Mouse (Mus musculus) forebrain, embryonic 13.5 days (tissue): Measurements from ENCODE around the gene Shc2. TPM values are rescaled to one million over a fixed set of nuclear protein-coding genes. Genes with fewer than 3 reads are reported as not detected.

Experiments
- ATAC-seq: fragments of 200-750 bp; cut with Nextera tagmentation; 2 replicates; pipeline ENCODE4 v1.8.0; 2017
- H3K27ac ChIP-seq: fragments of 300-500 bp; sonication (generic); 2 replicates; pipeline ENCODE4 v1.5.1; 2015; ENCODE audit warnings: inconsistent platforms, mild to moderate bottlenecking, moderate library complexity
- H3K27me3 ChIP-seq: fragments of 300-500 bp; sonication (generic); 2 replicates; pipeline ENCODE4 v1.6.1; 2015; ENCODE audit warnings: mild to moderate bottlenecking, inconsistent platforms
- H3K36me3 ChIP-seq: fragments of 300-500 bp; sonication (generic); 2 replicates; pipeline ENCODE4 v1.6.1; 2015; ENCODE audit warnings: mild to moderate bottlenecking, inconsistent platforms; ENCODE audit not compliant: poor library complexity, severe bottlenecking
- H3K4me1 ChIP-seq: fragments of 300-500 bp; sonication (generic); 2 replicates; pipeline ENCODE4 v1.6.1; 2015; ENCODE audit warnings: inconsistent platforms
- H3K4me2 ChIP-seq: fragments of 300-500 bp; sonication (generic); 2 replicates; pipeline ENCODE4 v1.6.1; 2015; ENCODE audit warnings: inconsistent platforms, mild to moderate bottlenecking, moderate library complexity
- H3K4me3 ChIP-seq: fragments of 300-500 bp; sonication (generic); 2 replicates; pipeline ENCODE4 v1.5.1; 2015; ENCODE audit warnings: mild to moderate bottlenecking, inconsistent platforms
- H3K9ac ChIP-seq: fragments of 300-500 bp; sonication (generic); 2 replicates; pipeline ENCODE4 v1.6.1; 2015; ENCODE audit warnings: mild to moderate bottlenecking, inconsistent platforms
- H3K9me3 ChIP-seq: fragments of 300-500 bp; sonication (generic); replicated peaks from 2 replicates; pipeline ENCODE4 v1.6.1; 2016; ENCODE audit warnings: inconsistent platforms
- WGBS: fragments of 180-500 bp; shearing (Covaris S2); methylation state at CpG from one replicate; pipeline ENCODE4 v1.1.7; 2015; 5-methylcytosine and 5-hydroxymethylcytosine counted together
- polyA plus RNA-seq: library from polyadenylated mRNA; unstranded; fragments of >200 nt; fragmentation: Nextera tagmentation; extraction: Ambion mirVana; gene quantifications from 2 replicates; pipeline ENCODE4 v1.2.1, GENCODE M21; 2015

Shc2 gene
- 8.2 and 11.4 TPM in 2 replicates for polyA plus RNA-seq

- H3K36me3 ChIP-seq, result no peaks in the 10 kb centered on the region
- peak within 1 kb of the TSS; percentile 85 for H3K9ac ChIP-seq
- H3K27ac ChIP-seq, result peak within 1 kb of the TSS; percentile 74
- peak within 1 kb of the TSS; percentile 79 for H3K4me3 ChIP-seq
- H3K4me2 ChIP-seq, result peak within 1 kb of the TSS; percentile 80
- H3K27me3 ChIP-seq, result peaks cover 40% of the 10 kb centered on the region
- ATAC-seq, result peak; percentile 88
- H3K4me1 ChIP-seq, result peaks cover 26% of the 10 kb centered on the region
- under 1% methylated on average over 100 of the region's 116 CpGs for WGBS
- H3K9me3 ChIP-seq, result no peaks in the 10 kb centered on the region
Measured at GRCm38 (mm10) chr10:79637128-79638110, at the start of gene Shc2. TSS of gene Shc2 (minus strand) at chr10:79637918.

GRCm38 (mm10) chr10:79687513-79687912 is 49.8 kb upstream of the Shc2 start:
- Histone ChIP-seq H3K36me3 (peaks cover 58% of the 10 kb centered on the region), H3K9me3 (peaks cover 5% of the 10 kb centered on the region; the same call in 1 of the 2 replicates), H3K27ac (no peak overlapping the region), H3K9ac (no peak overlapping the region), H3K4me1 (peaks cover 19% of the 10 kb centered on the region), H3K4me3 (no peak overlapping the region), H3K4me2 (no peak overlapping the region), H3K27me3 (no peaks in the 10 kb centered on the region)
- ATAC-seq, result no peak
- WGBS, result 97% methylated on average over 6 of the region's 6 CpGs

GRCm38 (mm10) chr10:79686691-79687090 is 49.0 kb upstream of the Shc2 start:
- WGBS, result 100% methylated on average over 1 of the region's 1 CpGs
- no peak overlapping the region for H3K27ac ChIP-seq
- H3K4me3 ChIP-seq, result no peak overlapping the region
- no peaks in the 10 kb centered on the region for H3K27me3 ChIP-seq
- no peaks in the 10 kb centered on the region for H3K9me3 ChIP-seq
- ATAC-seq, result no peak
- peaks cover 19% of the 10 kb centered on the region for H3K4me1 ChIP-seq
- no peak overlapping the region for H3K9ac ChIP-seq
- H3K36me3 ChIP-seq, result peaks cover 58% of the 10 kb centered on the region
- H3K4me2 ChIP-seq, result no peak overlapping the region

- 91% methylated on average over 2 of the region's 2 CpGs for WGBS
- Histone ChIP-seq H3K4me3 (no peak overlapping the region), H3K27me3 (no peaks in the 10 kb centered on the region), H3K9ac (no peak overlapping the region), H3K36me3 (peaks cover 58% of the 10 kb centered on the region), H3K27ac (no peak overlapping the region), H3K9me3 (no peaks in the 10 kb centered on the region), H3K4me1 (peaks cover 20% of the 10 kb centered on the region), H3K4me2 (no peak overlapping the region)
- no peak for ATAC-seq
Measured at GRCm38 (mm10) chr10:79686219-79686618, 48.5 kb upstream of the Shc2 start.

- Histone ChIP-seq H3K4me2 (no peak overlapping the region), H3K27me3 (no peaks in the 10 kb centered on the region), H3K27ac (no peak overlapping the region), H3K4me3 (no peak overlapping the region), H3K9me3 (no peaks in the 10 kb centered on the region), H3K36me3 (peaks cover 58% of the 10 kb centered on the region), H3K9ac (no peak overlapping the region), H3K4me1 (peaks cover 26% of the 10 kb centered on the region)
- WGBS, result 96% methylated on average over 25 of the region's 25 CpGs
- ATAC-seq, result no peak
Measured at GRCm38 (mm10) chr10:79684770-79685600, 47.3 kb upstream of the Shc2 start.

GRCm38 (mm10) chr10:79683726-79684640 is 46.3 kb upstream of the Shc2 start:
- 92% methylated on average over 6 of the region's 6 CpGs for WGBS
- Histone ChIP-seq H3K4me1 (peaks cover 26% of the 10 kb centered on the region), H3K27ac (no peak overlapping the region), H3K4me2 (peak overlapping the region; percentile 93), H3K9me3 (no peaks in the 10 kb centered on the region), H3K4me3 (peak overlapping the region; percentile 92), H3K9ac (peak overlapping the region; percentile 88), H3K27me3 (no peaks in the 10 kb centered on the region), H3K36me3 (peaks cover 50% of the 10 kb centered on the region)
- ATAC-seq, result no peak

- Histone ChIP-seq H3K27me3 (no peaks in the 10 kb centered on the region), H3K27ac (peak overlapping the region; percentile 86), H3K4me2 (peak overlapping the region; percentile 93), H3K9ac (peak overlapping the region; percentile 88), H3K4me1 (peaks cover 26% of the 10 kb centered on the region), H3K9me3 (no peaks in the 10 kb centered on the region), H3K4me3 (peak overlapping the region; percentile 92), H3K36me3 (peaks cover 40% of the 10 kb centered on the region)
- 5% methylated on average over 10 of the region's 10 CpGs for WGBS
- no peak for ATAC-seq
Measured at GRCm38 (mm10) chr10:79682916-79683582, 45.3 kb upstream of the Shc2 start.

GRCm38 (mm10) chr10:79682551-79682915 is 44.8 kb upstream of the Shc2 start:
- peak; percentile 2; the same call in 1 of the 2 replicates for ATAC-seq
- no peaks in the 10 kb centered on the region for H3K27me3 ChIP-seq

GRCm38 (mm10) chr10:79681591-79682245 is 44.0 kb upstream of the Shc2 start, which contains the start of gene Cdc34:
TSS of gene Cdc34 (plus strand) at chr10:79682195.
- under 1% methylated on average over 50 of the region's 84 CpGs for WGBS
- ATAC-seq, result peak; percentile 96
- H3K4me1 ChIP-seq, result peaks cover 26% of the 10 kb centered on the region

More at GRCm38 (mm10) chr10:79682551-79682915, 44.8 kb upstream of the Shc2 start:
- peak overlapping the region; percentile 86 for H3K27ac ChIP-seq
- peak overlapping the region; percentile 92 for H3K4me3 ChIP-seq
- peaks cover 35% of the 10 kb centered on the region for H3K36me3 ChIP-seq
- WGBS, result 0% methylated on average over 10 of the region's 10 CpGs
- H3K9ac ChIP-seq, result peak overlapping the region; percentile 88
- peaks cover 26% of the 10 kb centered on the region for H3K4me1 ChIP-seq
- peak overlapping the region; percentile 93 for H3K4me2 ChIP-seq
- no peaks in the 10 kb centered on the region for H3K9me3 ChIP-seq

More at GRCm38 (mm10) chr10:79681591-79682245, 44.0 kb upstream of the Shc2 start, which contains the start of gene Cdc34:
- peak within 1 kb of the TSS; percentile 92 for H3K4me3 ChIP-seq
- peak within 1 kb of the TSS; percentile 93 for H3K4me2 ChIP-seq
- H3K9ac ChIP-seq, result peak within 1 kb of the TSS; percentile 88
- no peaks in the 10 kb centered on the region for H3K27me3 ChIP-seq
- H3K27ac ChIP-seq, result peak within 1 kb of the TSS; percentile 86
- no peaks in the 10 kb centered on the region for H3K9me3 ChIP-seq
- peaks cover 28% of the 10 kb centered on the region for H3K36me3 ChIP-seq
